Mouse (Mus musculus) testis, adult 2 months (tissue): ENCODE measurements around the gene Il6st. TPM values are rescaled to one million over a fixed set of nuclear protein-coding genes. Genes with fewer than 3 reads are reported as not detected.

Experiments used
- H3K27ac ChIP-seq: fragments of 200-500 bp; 2 replicates; pipeline ENCODE4 v1.5.1; 2012; ENCODE audit warnings: low read depth, low read length; ENCODE audit not compliant: control insufficient read depth, insufficient read depth
- H3K27me3 ChIP-seq: fragments of 200-500 bp; 2 replicates; pipeline ENCODE4 v1.6.1; 2012; ENCODE audit warnings: mild to moderate bottlenecking, low read length, moderate library complexity; ENCODE audit not compliant: control insufficient read depth, insufficient read depth
- H3K36me3 ChIP-seq: fragments of 200-500 bp; 2 replicates; pipeline ENCODE4 v1.6.1; 2012; ENCODE audit warnings: mild to moderate bottlenecking, low read length; ENCODE audit not compliant: control insufficient read depth, insufficient read depth
- H3K4me1 ChIP-seq: fragments of 200-500 bp; 2 replicates; pipeline ENCODE4 v1.6.1; 2012; ENCODE audit warnings: low read length; ENCODE audit not compliant: control insufficient read depth, insufficient read depth
- H3K4me3 ChIP-seq: fragments of 200-500 bp; 2 replicates; pipeline ENCODE4 v1.5.1; 2012; ENCODE audit warnings: low read depth, mild to moderate bottlenecking, low read length, moderate library complexity, mixed read lengths; ENCODE audit not compliant: control insufficient read depth
- CTCF ChIP-seq: fragments of 200-500 bp; IDR thresholded peaks from 2 replicates; pipeline ENCODE4 v1.5.1; 2012; ENCODE audit warnings: low read depth, mild to moderate bottlenecking, inconsistent platforms, low read length, moderate library complexity; ENCODE audit not compliant: control insufficient read depth, insufficient read depth, insufficient replicate concordance
- POLR2A ChIP-seq: fragments of 200-500 bp; IDR thresholded peaks from 2 replicates; pipeline ENCODE4 v1.6.1; 2012; ENCODE audit warnings: low read depth, mild to moderate bottlenecking, inconsistent platforms, low read length, moderate library complexity; ENCODE audit not compliant: control insufficient read depth
- polyA plus RNA-seq: library from polyadenylated mRNA; depleted of rRNA; stranded (reverse); fragments of >200 nt; gene quantifications from 2 replicates; pipeline ENCODE4 v1.2.3, GENCODE M21; 2012

Il6st gene
- polyA plus RNA-seq, 1 experiment: 4.0 TPM

DNA sequence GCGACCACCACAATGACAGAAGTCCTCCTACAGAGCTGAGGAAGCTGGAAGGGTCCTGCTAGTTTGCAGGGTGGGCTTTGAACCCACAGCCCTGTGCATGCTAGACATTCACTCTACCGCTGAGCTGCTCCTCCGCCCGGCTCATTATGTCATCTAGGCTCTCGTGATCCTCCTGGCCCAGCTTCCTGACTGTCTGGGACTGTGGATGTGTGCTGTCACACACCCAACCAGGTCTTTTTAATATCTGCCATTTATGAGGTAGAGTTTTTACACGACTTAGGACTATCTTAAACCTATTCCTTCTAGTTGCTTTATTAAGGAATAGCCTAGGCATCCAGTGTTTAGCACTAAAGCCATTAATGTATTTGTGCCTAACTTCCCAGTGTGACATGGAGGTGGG, 41.6 kb downstream of the Il6st start:
- H3K4me1 ChIP-seq: no peaks in the 10 kb centered on the region
- TF ChIP-seq CTCF (no peak), POLR2A (no peak)
- no peaks in the 10 kb centered on the region for H3K36me3 ChIP-seq
- no peak overlapping the region for H3K4me3 ChIP-seq
- no peak overlapping the region for H3K27ac ChIP-seq
- no peaks in the 10 kb centered on the region for H3K27me3 ChIP-seq

DNA sequence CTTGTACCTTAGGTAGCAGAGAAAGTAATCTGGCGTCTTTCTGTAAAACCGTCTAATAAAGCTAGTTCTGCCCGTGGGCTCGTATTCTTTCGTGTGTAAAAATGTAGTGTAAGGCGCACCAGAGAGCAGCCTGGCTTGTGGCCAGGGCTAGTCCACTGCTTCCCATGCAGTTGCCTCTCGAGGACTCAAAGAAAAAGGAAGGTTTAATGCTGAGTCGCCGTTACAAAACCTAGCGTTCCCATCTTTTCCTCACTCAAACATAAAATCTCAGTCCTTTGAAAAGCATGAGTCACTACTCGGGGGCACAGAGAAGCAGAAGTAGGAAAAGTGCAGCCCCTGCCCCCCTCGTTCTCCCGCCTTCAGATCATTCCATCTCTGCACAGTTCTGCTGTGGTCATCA, 42.9 kb downstream of the Il6st start:
- no peaks in the 10 kb centered on the region for H3K4me1 ChIP-seq
- no peaks in the 10 kb centered on the region for H3K27me3 ChIP-seq
- TF ChIP-seq CTCF (no peak), POLR2A (no peak)
- no peak overlapping the region for H3K27ac ChIP-seq
- H3K4me3 ChIP-seq: no peak overlapping the region
- H3K36me3 ChIP-seq: no peaks in the 10 kb centered on the region

DNA sequence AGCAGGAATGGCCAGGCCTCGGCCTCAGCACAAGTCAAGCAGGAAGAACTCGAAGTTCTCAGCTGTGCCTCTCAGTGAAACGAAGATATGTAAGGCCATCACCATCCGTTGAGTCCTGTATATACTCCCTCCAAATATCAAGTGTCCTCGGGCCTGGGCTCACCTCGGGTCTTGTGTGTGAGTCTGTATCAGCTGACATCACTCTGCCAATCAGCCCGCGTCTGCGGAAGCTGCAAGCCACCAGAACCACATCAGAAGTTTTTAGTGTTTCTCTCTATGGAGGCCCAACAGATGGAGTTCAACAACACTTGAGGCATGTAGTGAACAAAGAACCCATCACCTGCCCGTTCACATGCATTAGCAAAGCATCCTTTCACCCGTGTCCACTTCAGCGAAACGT, 43.8 kb downstream of the Il6st start:
- Histone ChIP-seq H3K4me3 (no peak overlapping the region), H3K4me1 (no peaks in the 10 kb centered on the region), H3K27ac (no peak overlapping the region), H3K36me3 (no peaks in the 10 kb centered on the region), H3K27me3 (no peaks in the 10 kb centered on the region)
- TF ChIP-seq CTCF (no peak), POLR2A (no peak)

DNA sequence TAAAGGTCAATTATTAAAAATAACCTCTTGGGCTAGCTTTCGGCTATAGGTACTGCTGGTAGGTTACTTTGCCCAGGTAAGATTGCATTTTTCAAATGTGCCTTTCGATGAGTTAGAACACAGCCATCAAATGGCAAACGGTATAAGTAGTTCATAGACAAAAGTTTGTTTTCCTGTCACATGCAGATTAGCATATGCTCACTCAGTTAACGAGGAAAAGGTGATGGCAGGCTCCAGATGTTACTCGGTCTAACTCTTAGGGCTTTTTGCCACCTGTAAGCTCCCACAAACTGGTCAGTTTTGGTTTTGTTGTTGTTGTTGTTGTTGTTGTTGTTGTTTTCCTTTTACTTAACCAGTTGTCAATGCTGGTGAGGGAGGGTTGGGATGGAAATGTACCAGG, 44.6 kb downstream of the Il6st start:
- no peaks in the 10 kb centered on the region for H3K4me1 ChIP-seq
- no peak for TF ChIP-seq CTCF
- no peak for TF ChIP-seq POLR2A
- H3K27ac ChIP-seq: no peak overlapping the region
- no peak overlapping the region for H3K4me3 ChIP-seq
- H3K27me3 ChIP-seq: no peaks in the 10 kb centered on the region
- H3K36me3 ChIP-seq: no peaks in the 10 kb centered on the region

DNA sequence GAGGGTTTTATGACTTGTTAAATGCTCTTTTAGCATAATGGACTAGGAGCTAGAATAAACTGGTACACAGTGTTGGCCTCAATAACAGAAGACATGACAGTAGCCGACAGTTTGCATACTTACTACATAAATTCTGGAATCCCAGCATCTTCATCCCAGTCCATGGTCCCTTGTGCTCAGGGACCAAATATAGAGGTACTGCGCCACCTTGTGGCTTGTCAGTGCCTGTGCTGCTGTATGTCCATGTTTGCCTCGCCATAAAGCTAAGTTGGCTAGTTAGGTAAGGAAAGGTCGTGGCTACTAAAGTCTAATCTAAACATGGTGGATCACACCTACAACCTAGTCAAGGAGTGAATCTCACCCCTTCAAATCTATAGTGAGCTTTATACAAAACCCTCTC, 45.6 kb downstream of the Il6st start:
- Histone ChIP-seq H3K4me1 (no peaks in the 10 kb centered on the region), H3K4me3 (peak overlapping the region; percentile 16; the same call in 1 of the 2 replicates), H3K36me3 (no peaks in the 10 kb centered on the region), H3K27ac (no peak overlapping the region), H3K27me3 (no peaks in the 10 kb centered on the region)
- TF ChIP-seq POLR2A: no peak
- TF ChIP-seq CTCF: peak; percentile 89; the same call in 1 of the 2 replicates

DNA sequence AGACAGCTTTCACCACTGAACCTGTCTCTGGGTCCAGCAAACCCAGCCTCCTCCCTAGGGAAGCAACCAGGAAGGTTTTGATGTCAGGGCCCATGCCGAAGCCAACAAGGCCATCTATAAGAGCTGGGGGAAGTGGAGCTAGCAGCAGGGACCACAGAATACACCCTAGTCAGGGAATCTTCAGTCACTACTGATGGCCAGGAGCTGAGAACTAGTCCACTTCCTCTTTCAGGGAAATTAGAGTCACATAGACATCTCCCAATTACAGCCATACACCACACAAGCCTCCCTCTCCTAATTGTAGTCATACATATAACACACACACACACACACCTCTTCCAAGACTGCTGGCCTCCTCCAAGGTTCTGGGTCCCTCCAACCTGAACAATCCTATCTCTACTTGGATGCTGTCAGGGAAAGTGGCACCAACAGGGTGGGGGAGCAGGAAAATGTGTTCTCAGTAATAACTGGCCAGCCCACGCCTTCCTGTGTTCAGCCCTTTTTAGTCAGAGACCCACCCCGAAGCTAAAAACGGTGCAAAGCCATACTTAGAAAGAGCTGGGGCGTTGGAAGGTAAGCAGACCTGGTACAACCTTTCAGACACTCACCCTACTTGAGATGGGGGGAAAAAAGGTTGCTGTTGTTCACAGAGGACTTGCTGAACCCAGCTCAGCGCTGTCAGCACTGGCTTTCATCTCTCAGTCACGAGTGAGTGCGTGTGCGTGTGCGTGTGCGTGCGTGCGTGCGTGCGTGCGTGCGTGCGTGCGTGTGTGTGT, 46.8 kb downstream of the Il6st start:
- no peak overlapping the region for H3K27ac ChIP-seq
- H3K27me3 ChIP-seq: no peaks in the 10 kb centered on the region
- H3K4me3 ChIP-seq: no peak overlapping the region
- H3K36me3 ChIP-seq: no peaks in the 10 kb centered on the region
- TF ChIP-seq CTCF (no peak), POLR2A (no peak)
- H3K4me1 ChIP-seq: no peaks in the 10 kb centered on the region

DNA sequence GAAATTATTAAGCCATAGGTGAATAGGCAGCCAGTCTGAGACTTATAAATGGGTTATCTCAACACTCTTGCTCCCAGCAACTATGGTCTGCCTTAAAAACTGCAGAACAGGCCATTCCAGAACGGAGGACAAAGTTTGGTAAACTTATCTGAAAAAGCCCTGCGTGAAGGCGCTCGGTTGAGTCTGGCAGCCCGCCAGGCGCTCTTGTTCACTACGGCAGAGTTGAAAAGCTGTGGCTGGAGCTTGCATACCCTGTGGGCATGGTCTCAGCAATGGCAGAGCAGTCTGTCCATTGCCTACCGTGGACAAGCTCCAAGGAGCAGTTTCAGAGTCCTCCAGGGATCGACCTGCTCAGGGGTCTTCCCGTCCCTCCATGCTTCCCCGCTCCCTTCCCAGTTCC, 47.4 kb downstream of the Il6st start:
- Histone ChIP-seq H3K4me1 (no peaks in the 10 kb centered on the region), H3K27ac (no peak overlapping the region), H3K4me3 (no peak overlapping the region), H3K36me3 (no peaks in the 10 kb centered on the region), H3K27me3 (no peaks in the 10 kb centered on the region)
- TF ChIP-seq POLR2A (no peak), CTCF (no peak)
